Mouse (Mus musculus): ENCODE results near the gene Srrd.
A peak's percentile ranks its signal among the peaks of the same experiment; 100 is the strongest.

Gene Srrd

GRCm38 (mm10) chr5:112317328-112317727, 25.5 kb downstream of the Srrd start:
- no peak for DNase-seq

- DNase-seq = no peak
These were observed 26.4 kb downstream of the Srrd start for GRCm38 (mm10) chr5:112316468-112316867.

- DNase-seq = no peak
These were observed 29.5 kb downstream of the Srrd start for GRCm38 (mm10) chr5:112313222-112313885.

- DNase-seq = no peak
These were observed 37.0 kb downstream of the Srrd start for GRCm38 (mm10) chr5:112305842-112306241.

- DNase-seq = no peak
These were observed 40.5 kb downstream of the Srrd start for GRCm38 (mm10) chr5:112302310-112302709.

- peak; percentile 27 for DNase-seq
These were observed 41.1 kb downstream of the Srrd start for GRCm38 (mm10) chr5:112301694-112302093.

GRCm38 (mm10) chr5:112300721-112301308, 42.0 kb downstream of the Srrd start:
- no peak for DNase-seq

- no peak for DNase-seq
These were observed 42.7 kb downstream of the Srrd start for GRCm38 (mm10) chr5:112300112-112300511.

GRCm38 (mm10) chr5:112299399-112299798, 43.4 kb downstream of the Srrd start:
- DNase-seq = no peak

GRCm38 (mm10) chr5:112298226-112298988, 44.4 kb downstream of the Srrd start:
- DNase-seq = peak; percentile 72

- DNase-seq = no peak
These were observed 45.6 kb downstream of the Srrd start for GRCm38 (mm10) chr5:112297257-112297656.

- peak; percentile 45 for DNase-seq
These were observed 46.2 kb downstream of the Srrd start for GRCm38 (mm10) chr5:112296404-112297181.

GRCm38 (mm10) chr5:112295564-112295963, 47.3 kb downstream of the Srrd start:
- no peak for DNase-seq

- DNase-seq = no peak
These were observed 47.7 kb downstream of the Srrd start for GRCm38 (mm10) chr5:112295162-112295561.

GRCm38 (mm10) chr5:112294696-112295095, 48.1 kb downstream of the Srrd start:
- no peak for DNase-seq

GRCm38 (mm10) chr5:112293800-112294199, 49.0 kb downstream of the Srrd start:
- DNase-seq = no peak

- peak; percentile 19 for DNase-seq
These were observed 50.4 kb downstream of the Srrd start for GRCm38 (mm10) chr5:112292343-112292980.

- DNase-seq = peak; percentile 52
These were observed 51.0 kb downstream of the Srrd start for GRCm38 (mm10) chr5:112291866-112292265.

GRCm38 (mm10) chr5:112290536-112290880, 52.3 kb downstream of the Srrd start:
- no peak for DNase-seq

- no peak for DNase-seq
These were observed 52.9 kb downstream of the Srrd start for GRCm38 (mm10) chr5:112289819-112290535.

- DNase-seq = no peak
These were observed 53.6 kb downstream of the Srrd start for GRCm38 (mm10) chr5:112289236-112289635.
